Mouse (Mus musculus): ENCODE data around the gene Loxl3. TPM values are rescaled to one million over a fixed set of nuclear protein-coding genes. Genes with fewer than 3 reads are reported as not detected.

The Loxl3 gene
- polyA plus RNA-seq, 1 experiment from 2014 or later: 13.4 TPM

- no peak for DNase-seq (ENCODE audit: low spot score)
- peaks cover 11% of the 10 kb centered on the region for H3K4me1 ChIP-seq (replicated peaks; ENCODE audit: insufficient read depth, low read length)
- no peaks in the 10 kb centered on the region for H3K9me3 ChIP-seq (replicated peaks; ENCODE audit: low read length)
- H3K4me3 ChIP-seq (replicated peaks; ENCODE audit: low read depth, low read length): peak within 1 kb of the TSS; percentile 20; the same call in 1 of the 2 replicates
- 5% methylated on average over 37 of the region's 42 CpGs for WGBS
- peaks cover 20% of the 10 kb centered on the region; the same call in 1 of the 2 replicates for H3K27me3 ChIP-seq (ENCODE audit: insufficient read depth, low read length)
- no peaks in the 10 kb centered on the region for H3K36me3 ChIP-seq (ENCODE audit: insufficient read depth, low read length)
- TF ChIP-seq CTCF (IDR thresholded peaks at IDR 0.05; ENCODE audit: low read depth): no peak
- ATAC-seq (replicated peaks; ENCODE audit: low FRiP score, low read depth): no peak; the same call in 1 of the 2 replicates
- no peak within 1 kb of the TSS for H3K27ac ChIP-seq
- 0 out of 2 replicates have a peak within 1 kb of the TSS, but pooled peaks have one; percentile 8 for H3K9ac ChIP-seq (ENCODE audit: low read depth, low read length)
- H3K4me2 ChIP-seq (ENCODE audit: low read length): peak within 1 kb of the TSS; percentile 55
Measured at GRCm38 (mm10) chr6:83086121-83087035, 52.4 kb downstream of the Loxl3 start, which contains the start of gene Lbx2. TSS of gene Lbx2 (plus strand) at chr6:83086367.

- WGBS: 7% methylated on average over 47 of the region's 47 CpGs
- no peak for DNase-seq (ENCODE audit: low spot score)
- H3K9me3 ChIP-seq (replicated peaks; ENCODE audit: low read length): no peaks in the 10 kb centered on the region
- H3K4me3 ChIP-seq (replicated peaks; ENCODE audit: low read depth, low read length): peak overlapping the region; percentile 18
- peaks cover 11% of the 10 kb centered on the region for H3K4me1 ChIP-seq (replicated peaks; ENCODE audit: insufficient read depth, low read length)
- no peak for TF ChIP-seq CTCF (IDR thresholded peaks at IDR 0.05; ENCODE audit: low read depth)
- ATAC-seq (replicated peaks; ENCODE audit: low FRiP score, low read depth): no peak
- no peaks in the 10 kb centered on the region for H3K36me3 ChIP-seq (ENCODE audit: insufficient read depth, low read length)
- peak overlapping the region; percentile 55 for H3K4me2 ChIP-seq (ENCODE audit: low read length)
- H3K27ac ChIP-seq: no peak overlapping the region
- H3K9ac ChIP-seq (ENCODE audit: low read depth, low read length): 0 out of 2 replicates have a peak overlapping the region, but pooled peaks have one; percentile 8
- H3K27me3 ChIP-seq (ENCODE audit: insufficient read depth, low read length): peaks cover 20% of the 10 kb centered on the region; the same call in 1 of the 2 replicates
Measured at GRCm38 (mm10) chr6:83087205-83087925, 53.4 kb downstream of the Loxl3 start.

GRCm38 (mm10) chr6:83087926-83088260 is 53.9 kb downstream of the Loxl3 start:
- peak overlapping the region; percentile 18; the same call in 1 of the 2 replicates for H3K4me3 ChIP-seq (replicated peaks; ENCODE audit: low read depth, low read length)
- H3K4me2 ChIP-seq (ENCODE audit: low read length): peak overlapping the region; percentile 55
- no peaks in the 10 kb centered on the region for H3K36me3 ChIP-seq (ENCODE audit: insufficient read depth, low read length)
- H3K27me3 ChIP-seq (ENCODE audit: insufficient read depth, low read length): peaks cover 20% of the 10 kb centered on the region; the same call in 1 of the 2 replicates
- no peak for TF ChIP-seq CTCF (IDR thresholded peaks at IDR 0.05; ENCODE audit: low read depth)
- ATAC-seq (replicated peaks; ENCODE audit: low FRiP score, low read depth) (no peak), DNase-seq (ENCODE audit: low spot score) (no peak)
- WGBS: 31% methylated on average over 9 of the region's 9 CpGs
- no peak overlapping the region for H3K27ac ChIP-seq
- H3K4me1 ChIP-seq (replicated peaks; ENCODE audit: insufficient read depth, low read length): peaks cover 15% of the 10 kb centered on the region
- no peaks in the 10 kb centered on the region for H3K9me3 ChIP-seq (replicated peaks; ENCODE audit: low read length)
- 0 out of 2 replicates have a peak overlapping the region, but pooled peaks have one; percentile 8 for H3K9ac ChIP-seq (ENCODE audit: low read depth, low read length)

GRCm38 (mm10) chr6:83092416-83093127 is 58.6 kb downstream of the Loxl3 start:
- peak overlapping the region; percentile 27 for H3K4me2 ChIP-seq (ENCODE audit: low read length)
- no peaks in the 10 kb centered on the region for H3K36me3 ChIP-seq (ENCODE audit: insufficient read depth, low read length)
- H3K9me3 ChIP-seq (replicated peaks; ENCODE audit: low read length): no peaks in the 10 kb centered on the region
- H3K4me3 ChIP-seq (replicated peaks; ENCODE audit: low read depth, low read length): no peak overlapping the region
- peak; percentile 76 for DNase-seq (ENCODE audit: low spot score)
- H3K27me3 ChIP-seq (ENCODE audit: insufficient read depth, low read length): peaks cover 15% of the 10 kb centered on the region; the same call in 1 of the 2 replicates
- H3K27ac ChIP-seq: peak overlapping the region; percentile 64
- 29% methylated on average over 6 of the region's 6 CpGs for WGBS
- TF ChIP-seq CTCF (IDR thresholded peaks at IDR 0.05; ENCODE audit: low read depth): no peak
- H3K4me1 ChIP-seq (replicated peaks; ENCODE audit: insufficient read depth, low read length): 0 out of 2 replicates have a peak, but pooled peaks cover 9% of the 10 kb centered on the region
- ATAC-seq (replicated peaks; ENCODE audit: low FRiP score, low read depth): no peak
- no peak overlapping the region for H3K9ac ChIP-seq (ENCODE audit: low read depth, low read length)

GRCm38 (mm10) chr6:83095968-83096367 is 62.0 kb downstream of the Loxl3 start:
- DNase-seq (ENCODE audit: low spot score) (no peak), ATAC-seq (replicated peaks; ENCODE audit: low FRiP score, low read depth) (no peak)
- WGBS: 60% methylated on average over 6 of the region's 6 CpGs

More at GRCm38 (mm10) chr6:83095968-83096367, 62.0 kb downstream of the Loxl3 start:
- Histone ChIP-seq H3K4me3 (replicated peaks; ENCODE audit: low read depth, low read length) (no peak overlapping the region), H3K9ac (ENCODE audit: low read depth, low read length) (no peak overlapping the region), H3K36me3 (ENCODE audit: insufficient read depth, low read length) (no peaks in the 10 kb centered on the region), H3K9me3 (replicated peaks; ENCODE audit: low read length) (no peaks in the 10 kb centered on the region), H3K4me1 (replicated peaks; ENCODE audit: insufficient read depth, low read length) (0 out of 2 replicates have a peak, but pooled peaks cover 9% of the 10 kb centered on the region), H3K27me3 (ENCODE audit: insufficient read depth, low read length) (no peaks in the 10 kb centered on the region), H3K27ac (no peak overlapping the region), H3K4me2 (ENCODE audit: low read length) (no peak overlapping the region)
- TF ChIP-seq CTCF (IDR thresholded peaks at IDR 0.05; ENCODE audit: low read depth): no peak

Data from kidney, postnatal 0 days (tissue).